Mouse (Mus musculus): ENCODE results near the gene Sema4d. TPM values are rescaled to one million over a fixed set of nuclear protein-coding genes. Genes with fewer than 3 reads are reported as not detected.
"Not testable (repeated sequence)": the region's sequence is repeated elsewhere in the genome, so short reads cannot be mapped to it uniquely, and the experiment has no call there.

The Sema4d gene
- total RNA-seq, 2 experiments from 2014 or later: 69.8 to 77.5 TPM

DNA sequence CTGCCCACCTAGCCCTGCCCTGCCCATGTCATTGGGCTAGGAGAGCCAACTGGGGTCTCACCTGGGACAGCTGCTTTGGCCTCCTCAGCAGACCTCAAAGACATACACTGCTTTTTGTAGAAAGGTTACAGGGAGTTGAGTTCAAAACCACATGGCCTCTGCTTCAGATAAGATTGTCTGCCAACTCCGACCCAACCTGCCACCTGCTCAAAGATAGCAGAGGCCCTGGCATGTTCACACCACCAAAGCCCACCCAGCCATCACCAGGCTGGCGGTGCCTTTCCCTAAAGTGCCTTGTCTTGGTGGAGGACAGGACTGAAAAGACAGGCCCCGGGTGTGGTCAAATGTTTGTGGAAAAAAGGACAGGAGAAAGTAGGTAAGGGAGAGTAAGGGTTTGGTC lies 95.2 kb downstream of the Sema4d start:
- intact Hi-C loops (cut with DNase I): no loop called here
- DNase-seq: no peak

DNA sequence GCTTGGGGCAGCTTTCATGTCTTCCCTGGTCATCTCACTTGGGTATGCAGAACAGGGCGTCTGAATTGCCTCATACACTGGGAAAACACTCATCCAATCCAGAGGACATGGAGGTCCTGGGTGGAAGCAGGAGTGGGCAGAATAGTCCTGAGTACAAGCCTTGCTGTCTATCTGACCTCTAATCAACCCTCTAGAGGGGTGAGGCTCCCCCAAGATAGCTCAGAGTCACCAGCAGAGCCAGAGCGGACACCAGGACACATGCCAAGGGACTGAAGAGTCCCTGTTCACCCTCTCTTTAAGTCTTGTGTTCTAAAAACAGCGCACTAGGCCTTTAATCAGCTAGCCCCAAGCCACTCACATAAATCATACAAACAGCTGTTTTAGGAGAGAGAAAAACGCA lies 95.7 kb downstream of the Sema4d start:
- DNase-seq: no peak
- intact Hi-C loops (cut with DNase I): no loop called here

DNA sequence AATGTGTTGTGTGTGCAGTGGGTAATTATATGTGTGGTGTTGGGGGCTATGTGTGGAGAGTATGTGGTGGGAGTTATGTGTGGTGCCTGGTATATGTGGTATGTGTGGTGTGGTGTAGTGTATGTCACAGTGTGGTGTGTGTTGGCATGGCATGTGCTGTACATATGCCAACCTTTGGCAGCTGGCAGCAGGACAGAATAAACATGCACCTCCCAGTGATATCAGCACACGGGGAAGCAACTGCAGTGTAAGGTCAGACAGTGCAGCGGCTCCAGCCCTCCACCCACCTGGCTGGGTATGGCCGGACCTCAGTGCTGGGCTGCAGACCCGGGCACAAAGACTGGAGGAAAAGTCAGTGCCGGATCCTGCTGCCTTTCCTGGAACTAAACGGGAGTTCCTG lies 96.1 kb downstream of the Sema4d start:
- intact Hi-C loops (cut with DNase I): no loop called here
- DNase-seq: no peak

GRCm38 (mm10) chr13:51696481-51696880 lies 97.1 kb downstream of the Sema4d start:
- no peak for DNase-seq
- intact Hi-C loops (cut with DNase I): no loop called here

GRCm38 (mm10) chr13:51688688-51689087 lies 104.9 kb downstream of the Sema4d start:
- no peak for DNase-seq
- intact Hi-C loops (cut with DNase I): no loop called here

- no peak for DNase-seq
- intact Hi-C loops (cut with DNase I): no loop called here
These were observed 106.6 kb downstream of the Sema4d start for GRCm38 (mm10) chr13:51686966-51687365.

- intact Hi-C loops (cut with DNase I): no loop called here
These were observed 108.1 kb downstream of the Sema4d start for GRCm38 (mm10) chr13:51685290-51685966.

GRCm38 (mm10) chr13:51681634-51682033 lies 111.9 kb downstream of the Sema4d start:
- intact Hi-C loops (cut with DNase I): no loop called here
- DNase-seq: no peak

More at GRCm38 (mm10) chr13:51685290-51685966, 108.1 kb downstream of the Sema4d start:
- no peak for DNase-seq

DNA sequence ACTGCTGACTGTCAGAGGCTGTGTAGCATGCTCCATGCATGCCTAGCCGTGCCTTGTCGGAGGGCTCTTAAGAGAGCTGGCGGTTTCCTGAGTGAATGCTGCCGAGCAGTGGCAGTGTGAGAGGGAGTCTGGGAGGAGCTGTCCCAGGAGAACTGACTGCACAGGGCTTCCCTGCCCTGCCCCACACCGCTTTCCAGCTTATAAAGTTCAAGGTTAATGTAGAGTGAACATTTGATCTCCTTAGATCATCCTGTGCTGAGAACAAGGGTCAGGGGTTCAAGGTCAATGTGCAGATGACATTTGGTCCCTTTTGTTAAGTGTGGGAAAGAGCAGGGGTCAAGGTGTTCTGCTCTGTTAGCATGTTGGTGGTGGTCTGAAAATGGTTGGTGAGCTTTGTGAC lies 112.5 kb downstream of the Sema4d start:
- intact Hi-C loops (cut with DNase I): no loop called here
- DNase-seq: no peak

- no peak for DNase-seq
- intact Hi-C loops (cut with DNase I): no loop called here
These were observed 114.2 kb downstream of the Sema4d start for GRCm38 (mm10) chr13:51679332-51679731.

DNA sequence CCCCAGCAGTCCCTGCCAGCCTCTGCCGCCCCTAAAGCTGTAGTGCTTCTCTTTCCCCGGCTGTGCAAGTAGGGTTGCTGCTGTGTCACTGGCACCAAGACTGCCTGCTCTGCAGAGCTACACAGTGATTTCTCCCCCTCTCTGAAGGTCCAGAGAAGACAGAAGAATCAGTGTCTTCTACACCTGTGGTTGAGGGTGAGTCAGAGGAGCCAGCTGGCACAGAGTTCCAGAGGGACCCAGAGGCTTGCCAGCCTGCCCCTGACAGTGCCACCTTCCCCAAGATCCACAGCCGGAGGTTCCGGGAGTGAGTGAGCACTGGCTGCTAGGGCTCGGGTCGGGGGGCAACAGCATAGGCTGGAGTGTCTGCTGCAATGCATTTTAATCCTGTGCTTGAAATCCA lies 114.9 kb downstream of the Sema4d start:
- intact Hi-C loops (cut with DNase I): no loop called here
- no peak for DNase-seq

DNA sequence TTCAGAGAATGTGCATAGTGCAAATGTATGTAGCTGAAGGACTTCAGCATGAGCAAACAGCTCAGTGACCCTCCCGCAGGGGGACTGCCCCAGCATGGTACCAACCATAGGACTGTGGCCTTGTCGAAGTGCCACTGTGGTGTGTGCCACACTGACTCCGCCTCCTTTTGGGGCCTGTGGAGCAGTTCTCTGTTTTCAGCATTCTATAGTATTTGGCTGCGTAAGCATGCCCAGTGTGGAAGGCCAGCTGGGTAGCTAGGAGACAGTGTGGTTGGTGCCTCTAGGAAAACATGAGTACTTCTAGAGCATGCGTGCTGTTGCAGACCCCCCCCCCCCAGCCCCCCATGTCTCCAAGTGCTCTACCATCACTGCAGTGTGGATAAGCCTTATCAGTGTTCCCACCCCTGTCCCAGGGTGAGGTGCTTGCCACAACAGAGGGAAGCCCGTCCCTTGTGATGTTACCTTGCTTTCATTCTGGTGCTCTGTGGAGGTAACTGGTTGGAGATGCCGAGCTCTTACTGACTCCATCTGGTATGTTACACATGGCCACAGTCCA lies 115.8 kb downstream of the Sema4d start:
- DNase-seq: no peak
- intact Hi-C loops (cut with DNase I): no loop called here

DNA sequence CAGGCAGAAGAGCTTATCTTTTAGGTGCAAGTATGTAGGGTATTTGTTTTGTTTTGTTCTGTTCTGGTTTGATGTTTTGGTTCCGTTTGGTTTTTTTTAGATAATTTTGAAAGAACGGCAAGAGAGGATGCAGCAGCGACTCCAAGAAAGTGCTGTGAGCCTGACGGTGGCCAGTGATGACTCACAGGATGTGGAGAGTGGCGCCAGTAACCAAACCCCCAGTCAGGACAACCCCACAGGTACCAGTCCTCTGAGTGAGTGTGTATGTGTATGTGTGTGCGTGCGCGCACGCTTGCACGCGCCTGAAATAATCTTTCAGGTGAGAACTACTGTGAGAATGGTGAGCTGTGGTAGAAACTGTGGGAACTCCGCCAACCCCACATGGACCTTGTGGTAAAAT lies 116.5 kb downstream of the Sema4d start:
- intact Hi-C loops (cut with DNase I): no loop called here
- DNase-seq: no peak

DNA sequence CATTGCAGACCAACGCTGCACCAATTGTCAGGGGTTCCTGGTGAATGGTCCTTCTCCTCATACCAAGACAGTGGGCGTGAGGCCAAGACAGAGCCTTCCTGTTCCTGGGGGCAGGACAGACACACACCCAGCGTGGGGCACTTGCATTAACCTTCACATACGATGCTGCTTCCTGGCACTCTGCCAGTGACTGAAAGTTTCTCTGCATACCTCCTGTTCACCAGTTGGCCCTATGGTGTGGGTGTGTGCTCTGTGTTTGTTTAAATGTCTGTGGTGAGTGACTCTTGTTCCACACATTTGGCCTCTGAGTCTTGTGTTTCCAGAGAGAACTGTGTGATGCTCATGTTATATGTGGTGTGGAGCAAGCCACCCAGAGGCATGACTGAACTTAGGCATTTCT lies 116.9 kb downstream of the Sema4d start:
- DNase-seq: no peak
- intact Hi-C loops (cut with DNase I): no loop called here

GRCm38 (mm10) chr13:51668195-51668594 lies 125.4 kb downstream of the Sema4d start:
- intact Hi-C loops (cut with DNase I); DNase-seq: not testable (repeated sequence)

DNA sequence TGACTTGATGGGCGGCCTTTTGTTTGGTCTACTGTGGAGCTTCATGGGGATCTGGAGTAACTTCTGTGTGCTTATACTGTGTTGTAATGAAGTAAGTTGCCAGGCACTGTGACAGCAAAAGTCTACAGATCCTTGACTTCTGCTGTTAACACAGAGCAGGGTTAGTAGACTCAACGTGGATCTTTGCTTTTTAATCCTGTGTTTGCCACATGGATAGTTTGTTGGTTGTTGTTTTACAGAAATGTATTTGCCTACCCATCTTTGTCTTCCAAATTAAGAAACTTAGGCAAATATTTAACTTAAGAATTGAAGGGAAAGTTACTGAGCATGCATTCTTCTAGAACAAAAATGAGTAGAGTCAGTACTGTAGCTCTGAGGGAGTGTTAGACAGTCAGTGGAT lies 130.0 kb downstream of the Sema4d start:
- no peak for DNase-seq
- intact Hi-C loops (cut with DNase I): no loop called here

DNA sequence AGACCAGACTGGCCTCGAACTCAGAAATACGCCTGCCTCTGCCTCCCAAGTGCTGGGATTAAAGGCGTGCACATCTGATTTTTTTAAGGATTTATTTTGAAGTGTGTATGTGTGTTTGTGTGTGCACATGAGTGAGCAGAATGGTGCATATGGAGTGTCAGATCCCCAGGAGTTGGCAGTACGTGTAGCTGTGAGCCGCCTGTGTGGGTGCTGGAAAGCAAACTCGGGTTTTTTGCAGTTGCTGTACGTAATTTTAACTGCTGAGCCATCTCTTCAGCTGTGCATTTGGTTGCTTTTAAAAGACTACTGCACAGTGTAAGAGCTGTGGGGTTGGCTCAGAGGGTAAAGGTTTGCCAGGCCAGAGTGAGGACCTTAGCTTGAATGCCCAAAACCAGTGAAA lies 134.0 kb downstream of the Sema4d start:
- intact Hi-C loops (cut with DNase I): no loop called here
- DNase-seq: no peak

- intact Hi-C loops (cut with DNase I): no loop called here
- no peak for DNase-seq
These were observed 135.5 kb downstream of the Sema4d start for GRCm38 (mm10) chr13:51658094-51658493.

- intact Hi-C loops (cut with DNase I): no loop called here
- DNase-seq: no peak
These were observed 136.9 kb downstream of the Sema4d start for GRCm38 (mm10) chr13:51656516-51657235.

DNA sequence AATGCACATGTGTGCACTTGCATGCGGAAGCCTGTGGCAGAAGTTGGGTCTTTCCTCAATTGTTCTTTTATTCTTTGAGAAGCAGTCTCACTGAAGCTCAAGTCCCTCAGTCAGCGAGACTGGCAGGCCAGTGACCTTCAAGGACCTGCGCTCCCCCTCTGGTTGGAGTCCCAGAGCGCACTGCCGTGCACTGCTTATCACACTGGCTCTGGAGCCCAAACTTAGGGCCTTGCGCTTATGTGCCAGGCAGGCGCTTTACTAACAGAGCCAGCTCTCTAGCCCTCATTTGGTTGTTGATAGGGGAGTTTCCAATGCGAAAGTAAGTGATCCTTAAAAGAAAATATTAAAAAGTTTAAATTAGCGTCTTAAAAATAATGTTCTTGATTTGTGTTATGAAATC lies 139.6 kb downstream of the Sema4d start:
- DNase-seq: peak in 1 of 2 experiments; percentile 26
- intact Hi-C loops (cut with DNase I): loop anchor here (5.0 kb wide), 1 partner anchor 163 kb away; no protein-coding TSS in a partner anchor

GRCm38 (mm10) chr13:51653159-51653558 lies 140.4 kb downstream of the Sema4d start:
- DNase-seq: no peak
- intact Hi-C loops (cut with DNase I): loop anchor here (5.0 kb wide), 1 partner anchor 164 kb away; no protein-coding TSS in a partner anchor

All from heart, postnatal 36 days (tissue).